ENCODE assay signal across 1 mouse cellular context in the genomic region with DNA sequence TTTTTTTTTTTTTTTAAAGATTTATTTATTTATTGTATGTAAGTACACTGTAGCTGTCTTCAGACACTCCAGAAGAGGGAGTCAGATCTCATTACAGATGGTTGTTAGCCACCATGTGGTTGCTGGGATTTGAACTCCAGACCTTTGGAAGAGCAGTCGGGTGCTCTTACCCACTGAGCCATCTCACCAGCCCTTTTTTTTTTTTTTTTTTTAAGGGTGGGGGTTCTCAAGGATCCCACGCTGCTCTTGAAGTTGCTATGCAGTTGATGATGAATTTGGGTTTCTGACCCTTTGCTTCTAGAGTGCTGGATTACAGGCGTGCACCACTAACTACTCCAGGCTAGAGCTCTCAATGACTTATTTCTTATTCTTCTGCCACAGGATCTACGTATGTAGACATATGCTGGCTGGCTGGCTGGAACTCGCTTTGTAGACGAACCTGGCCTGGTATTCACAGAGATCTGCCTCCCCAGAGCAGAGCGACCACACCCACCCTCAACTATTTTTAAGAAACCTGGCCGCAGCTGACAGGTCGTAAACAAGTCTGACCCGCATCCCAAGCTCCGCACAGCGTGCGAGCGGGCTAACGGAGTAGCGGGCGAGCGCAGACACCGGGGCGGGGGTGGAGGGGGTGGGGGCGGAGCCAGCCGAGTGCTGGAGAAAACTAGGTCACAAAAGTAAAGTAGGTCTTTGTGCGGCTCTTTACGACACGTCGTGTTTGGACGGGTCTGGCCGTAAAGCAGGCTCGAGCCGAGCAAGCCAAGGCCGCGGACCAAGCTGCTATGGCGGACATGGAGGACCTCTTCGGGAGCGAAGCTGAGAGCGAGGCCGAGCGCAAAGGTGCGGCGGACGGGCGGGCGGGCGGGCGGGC.
TF ChIP-seq lines count a peak whose summit lies in the region.

A gene (plus strand): TSS at position 729 of the 871 bp plus-strand sequence.

TF ChIP-seq in MEL, 35 proteins besides CTCF, POLR2A, EP300 and RAD21 (continued from another document):
- TF ChIP-seq CHD1 (IDR thresholded peaks at IDR 0.05; ENCODE audit: low read depth, low read length) (no peak), POLR2AphosphoS2 (IDR thresholded peaks at IDR 0.05; ENCODE audit: low read length) (peak; percentile 77; the same call in 1 of the 2 replicates), MYC (IDR thresholded peaks at IDR 0.05; ENCODE audit: low read depth, low read length) (no peak), USF2 (IDR thresholded peaks at IDR 0.05; ENCODE audit: borderline replicate concordance in 1 of 2, insufficient read depth in 1 of 2, low read depth in 1 of 2, low read length in 2 of 2) (no peak), MAFK (IDR thresholded peaks at IDR 0.05; ENCODE audit: borderline replicate concordance, low read depth, low read length) (no peak), ZKSCAN1 (IDR thresholded peaks at IDR 0.05; ENCODE audit: low read depth, low read length) (no peak), ZC3H11A (IDR thresholded peaks at IDR 0.05; ENCODE audit: low read depth, low read length) (no peak), TBP (IDR thresholded peaks at IDR 0.05; ENCODE audit: low read depth, low read length) (peak; percentile 75), ZMIZ1 (IDR thresholded peaks at IDR 0.05; ENCODE audit: low read depth, low read length) (peak; percentile 85), JUND (IDR thresholded peaks at IDR 0.05; ENCODE audit: low read depth, low read length) (no peak), TCF12 (IDR thresholded peaks at IDR 0.05; ENCODE audit: low read depth, low read length) (peak; percentile 73), BHLHE40 (IDR thresholded peaks at IDR 0.05; ENCODE audit: borderline replicate concordance, low read depth, low read length) (0 out of 2 replicates have a peak, but pooled peaks have one; percentile 8)
